Mouse (Mus musculus) embryonic facial prominence, embryonic 11.5 days (tissue): ENCODE results near the gene Slc5a6. TPM values are rescaled to one million over a fixed set of nuclear protein-coding genes. Genes with fewer than 3 reads are reported as not detected.
"Not testable (repeated sequence)": the region's sequence is repeated elsewhere in the genome, so short reads cannot be mapped to it uniquely, and the experiment has no call there.

Experiments used
- ATAC-seq: fragments of 200-750 bp; cut with Nextera tagmentation; replicated peaks from 2 replicates; pipeline ENCODE4 v1.8.0; 2017; ENCODE audit warnings: low read depth; ENCODE audit not compliant: insufficient number of reproducible peaks, low FRiP score, low TSS enrichment
- DNase-seq: peaks from one replicate; pipeline ENCODE4 v3.0.0-alpha.2; 2015; ENCODE audit warnings: low spot score
- H3K27ac ChIP-seq: fragments of 300-500 bp; sonication (generic); replicated peaks from 2 replicates; pipeline ENCODE4 v1.5.1; 2014; ENCODE audit warnings: mild to moderate bottlenecking, low read depth, low read length, control low read depth
- H3K27me3 ChIP-seq: fragments of 300-500 bp; sonication (generic); 2 replicates; pipeline ENCODE4 v1.6.1; 2014; ENCODE audit warnings: mild to moderate bottlenecking, low read length, moderate library complexity, mixed read lengths; ENCODE audit not compliant: control insufficient read depth, insufficient read depth
- H3K36me3 ChIP-seq: fragments of 300-500 bp; sonication (generic); replicated peaks from 2 replicates; pipeline ENCODE4 v1.6.1; 2014; ENCODE audit warnings: low read depth, mild to moderate bottlenecking, low read length, moderate library complexity, mixed read lengths; ENCODE audit not compliant: control insufficient read depth, insufficient read depth
- H3K4me1 ChIP-seq: fragments of 300-500 bp; sonication (generic); 2 replicates; pipeline ENCODE4 v1.6.1; 2014; ENCODE audit warnings: low read length, mixed read lengths; ENCODE audit not compliant: control insufficient read depth, insufficient read depth
- H3K4me2 ChIP-seq: fragments of 300-500 bp; sonication (generic); 2 replicates; pipeline ENCODE4 v1.6.1; 2014; ENCODE audit warnings: low read depth, mild to moderate bottlenecking, control low read depth, low read length, moderate library complexity
- H3K4me3 ChIP-seq: fragments of 300-500 bp; sonication (generic); 2 replicates; pipeline ENCODE4 v1.5.1; 2014; ENCODE audit warnings: low read depth, low read length, control low read depth
- H3K9ac ChIP-seq: fragments of 300-500 bp; sonication (generic); replicated peaks from 2 replicates; pipeline ENCODE4 v1.6.1; 2014; ENCODE audit warnings: mild to moderate bottlenecking, control low read depth, low read length
- H3K9me3 ChIP-seq: fragments of 300-500 bp; sonication (generic); replicated peaks from 2 replicates; pipeline ENCODE4 v1.6.1; 2016; ENCODE audit warnings: mild to moderate bottlenecking, low read length, inconsistent platforms, mixed read lengths; ENCODE audit not compliant: control insufficient read depth
- WGBS: fragments of 180-500 bp; shearing (Covaris S2); extraction: QIAGEN DNeasy Blood & Tissue Kit; methylation state at CpG from one replicate; pipeline ENCODE4 v1.1.7; 2014; 5-methylcytosine and 5-hydroxymethylcytosine counted together
- polyA plus RNA-seq: library from polyadenylated mRNA; unstranded; fragments of >200 nt; fragmentation: Nextera tagmentation; extraction: Ambion mirVana; gene quantifications from 2 replicates; pipeline ENCODE4 v1.2.1, GENCODE M21; 2014

Gene Slc5a6
- polyA plus RNA-seq, 1 experiment from 2014 or later = 6.6 TPM

DNA sequence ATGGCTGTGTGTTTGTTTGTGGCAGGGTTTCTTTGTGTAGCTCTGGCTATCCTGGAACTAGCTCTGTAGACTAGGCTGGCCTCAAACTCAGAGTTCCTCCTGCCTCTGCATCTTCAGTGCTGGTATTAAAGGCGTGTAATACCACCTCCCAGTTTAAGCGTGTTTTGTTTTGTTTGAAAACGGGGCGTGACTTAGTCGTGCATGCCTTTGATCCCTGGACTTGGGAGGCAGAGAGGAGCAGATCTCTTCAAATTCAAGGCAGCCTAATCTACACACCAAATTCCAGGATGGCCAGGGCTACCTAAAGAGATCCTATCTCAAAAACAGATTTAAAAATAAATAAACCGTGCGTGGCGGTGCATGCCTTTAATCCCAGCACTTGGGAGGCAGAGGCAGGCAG lies 17.2 kb downstream of the Slc5a6 start:
- Histone ChIP-seq H3K36me3 (no peaks in the 10 kb centered on the region), H3K9me3 (no peaks in the 10 kb centered on the region), H3K9ac (no peak overlapping the region), H3K27ac (no peak overlapping the region), H3K4me2 (no peak overlapping the region), H3K27me3 (no peaks in the 10 kb centered on the region), H3K4me1 (no peaks in the 10 kb centered on the region), H3K4me3 (no peak overlapping the region)
- 84% methylated on average over 8 of the region's 8 CpGs for WGBS
- ATAC-seq = no peak
- DNase-seq = no peak

DNA sequence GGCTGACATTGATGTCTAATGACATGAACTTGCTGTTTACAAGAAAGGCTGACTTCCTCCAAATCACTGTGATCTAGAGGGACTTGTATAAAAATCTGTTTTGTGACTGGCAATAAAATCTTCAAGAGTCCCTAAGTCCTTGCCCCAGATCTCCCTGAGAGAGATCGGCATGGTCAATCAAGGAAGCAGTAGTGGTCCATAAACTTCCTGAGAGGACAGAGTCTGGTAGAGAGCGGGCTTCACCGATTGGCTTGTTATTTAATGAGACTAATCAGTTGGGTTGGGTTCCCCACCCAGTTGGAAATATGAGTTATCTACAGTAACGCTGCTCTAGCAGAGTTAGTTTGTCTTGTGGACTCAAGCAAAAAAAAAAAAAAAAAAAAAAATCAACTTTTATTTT lies 17.8 kb downstream of the Slc5a6 start:
- no peak overlapping the region for H3K27ac ChIP-seq
- H3K36me3 ChIP-seq = no peaks in the 10 kb centered on the region
- no peaks in the 10 kb centered on the region for H3K4me1 ChIP-seq
- 89% methylated on average over 4 of the region's 4 CpGs for WGBS
- no peak overlapping the region for H3K9ac ChIP-seq
- no peak overlapping the region for H3K4me3 ChIP-seq
- no peak overlapping the region for H3K4me2 ChIP-seq
- ATAC-seq = no peak
- no peaks in the 10 kb centered on the region for H3K9me3 ChIP-seq
- DNase-seq = no peak
- H3K27me3 ChIP-seq = no peaks in the 10 kb centered on the region

DNA sequence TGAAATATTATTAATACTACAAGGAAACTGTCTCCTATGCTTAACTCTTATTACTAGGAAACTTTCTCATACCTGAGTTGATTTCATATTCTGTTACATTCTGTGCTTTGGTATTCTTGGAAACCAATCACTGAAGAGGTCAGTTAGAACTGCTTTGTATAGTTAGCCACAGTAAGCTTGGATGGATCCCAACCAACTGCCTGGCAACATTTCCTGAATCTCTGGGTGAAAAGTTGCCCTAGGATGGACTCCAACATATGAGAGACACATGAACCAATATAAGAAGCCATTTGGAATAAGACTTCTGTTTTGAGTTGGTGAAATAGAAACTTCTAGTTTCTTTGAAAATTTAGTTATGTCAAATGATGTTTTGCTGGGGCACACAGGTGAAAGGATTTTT lies 24.1 kb downstream of the Slc5a6 start:
- Histone ChIP-seq H3K27me3 (no peaks in the 10 kb centered on the region), H3K27ac (no peak overlapping the region), H3K9ac (no peak overlapping the region), H3K36me3 (no peaks in the 10 kb centered on the region), H3K4me3 (no peak overlapping the region), H3K9me3 (no peaks in the 10 kb centered on the region), H3K4me2 (no peak overlapping the region), H3K4me1 (no peaks in the 10 kb centered on the region)
- DNase-seq = no peak
- ATAC-seq = no peak

DNA sequence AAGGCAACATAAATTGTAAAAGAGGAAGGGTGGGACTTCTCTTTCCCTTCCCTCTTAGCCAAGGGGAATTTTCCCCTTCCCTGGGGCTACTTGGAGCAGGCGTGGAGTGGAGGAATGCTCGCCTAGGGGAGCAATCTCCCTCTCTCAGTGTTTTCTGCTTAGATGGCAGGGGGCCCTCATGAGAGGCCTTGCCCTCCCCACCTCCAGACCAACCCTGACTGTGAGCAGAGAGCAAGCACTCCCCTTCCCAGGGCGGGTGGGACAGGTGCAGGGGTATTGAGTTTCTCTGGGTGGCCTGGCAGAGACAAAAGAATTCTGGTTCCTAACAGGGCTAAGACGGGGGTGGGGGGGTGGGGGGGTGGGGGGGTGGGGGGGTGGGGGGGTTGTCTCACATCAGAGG lies 25.5 kb downstream of the Slc5a6 start:
- Histone ChIP-seq H3K9me3 (no peaks in the 10 kb centered on the region), H3K27me3 (no peaks in the 10 kb centered on the region), H3K4me3 (no peak overlapping the region), H3K36me3 (no peaks in the 10 kb centered on the region), H3K27ac (no peak overlapping the region), H3K4me2 (no peak overlapping the region), H3K9ac (no peak overlapping the region), H3K4me1 (no peaks in the 10 kb centered on the region)
- no peak for ATAC-seq
- DNase-seq = peak; percentile 4
- 11% methylated on average over 4 of the region's 4 CpGs for WGBS

DNA sequence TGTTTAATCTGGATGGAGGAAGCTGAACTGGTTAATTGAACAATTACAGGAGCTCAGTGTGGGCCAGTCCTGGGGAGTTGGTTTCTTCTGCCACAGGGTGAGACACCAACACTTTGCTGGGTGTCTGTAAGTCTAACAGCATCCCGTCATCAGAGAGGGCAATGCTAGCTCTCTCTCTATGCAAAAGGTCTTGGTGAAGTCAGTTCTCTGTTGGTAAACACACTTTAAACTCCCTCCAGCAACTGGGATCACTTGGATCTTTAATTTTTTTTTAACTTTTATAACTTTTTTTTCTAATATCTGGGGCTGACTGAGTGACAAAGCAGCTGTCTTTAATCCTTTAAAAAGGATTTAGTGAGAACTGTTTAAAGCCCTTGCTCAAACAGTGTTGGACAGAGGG lies 26.0 kb downstream of the Slc5a6 start:
- Histone ChIP-seq H3K4me3 (no peak overlapping the region), H3K9me3 (no peaks in the 10 kb centered on the region)
- no peak for DNase-seq

DNA sequence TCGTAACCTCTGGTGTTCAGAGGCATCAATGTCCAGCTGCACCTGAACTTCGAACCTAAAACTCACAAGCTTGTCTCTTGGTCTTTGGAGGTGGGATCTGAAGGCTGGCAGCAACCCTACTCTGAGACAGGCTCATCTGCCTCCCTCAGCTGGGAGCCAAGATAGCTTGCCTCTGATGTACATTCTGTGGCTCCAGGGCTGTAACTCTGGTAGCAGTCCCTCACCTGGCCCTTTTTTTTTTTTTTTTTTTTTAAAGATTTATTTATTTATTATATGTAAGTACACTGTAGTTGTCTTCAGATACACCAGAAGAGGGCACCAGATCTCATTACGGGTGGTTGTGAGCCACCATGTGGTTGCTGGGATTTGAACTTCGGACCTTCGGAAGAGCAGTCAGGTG lies 26.9 kb downstream of the Slc5a6 start:
- not testable (repeated sequence) for H3K36me3 ChIP-seq, H3K27ac ChIP-seq, H3K27me3 ChIP-seq, DNase-seq, H3K4me2 ChIP-seq, H3K4me1 ChIP-seq, H3K9me3 ChIP-seq, ATAC-seq, H3K4me3 ChIP-seq, H3K9ac ChIP-seq
- 91% methylated on average over 4 of the region's 5 CpGs for WGBS

More for the DNA sequence above, 26.0 kb downstream of the Slc5a6 start:
- ATAC-seq = no peak
- H3K36me3 ChIP-seq = no peaks in the 10 kb centered on the region
- H3K4me1 ChIP-seq = no peaks in the 10 kb centered on the region
- no peak overlapping the region for H3K4me2 ChIP-seq
- no peaks in the 10 kb centered on the region for H3K27me3 ChIP-seq
- H3K9ac ChIP-seq = no peak overlapping the region
- no peak overlapping the region for H3K27ac ChIP-seq
- WGBS = 42% methylated on average over 1 of the region's 1 CpGs

DNA sequence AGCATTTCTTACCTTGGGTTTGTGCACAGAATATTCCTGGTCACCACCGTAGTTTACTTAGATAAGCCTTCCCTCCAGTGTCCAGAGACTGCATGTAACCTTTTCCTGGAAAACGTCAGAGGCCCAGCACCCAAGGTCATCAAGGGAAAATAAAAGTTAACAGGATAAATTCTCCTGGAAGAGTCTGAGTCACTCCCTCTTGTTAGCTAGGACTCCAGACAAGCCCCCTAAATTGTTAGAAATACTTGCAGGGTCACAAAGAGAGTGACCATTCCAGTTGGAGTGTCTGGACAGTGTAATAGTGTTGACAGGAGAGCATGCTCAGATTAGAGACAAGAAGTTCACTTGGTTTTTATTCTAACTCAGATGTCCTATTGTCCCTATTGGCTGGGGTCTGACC lies 32.8 kb downstream of the Slc5a6 start:
- Histone ChIP-seq H3K4me1 (no peaks in the 10 kb centered on the region), H3K9ac (no peak overlapping the region), H3K27ac (no peak overlapping the region), H3K4me2 (no peak overlapping the region), H3K27me3 (no peaks in the 10 kb centered on the region), H3K4me3 (no peak overlapping the region), H3K9me3 (no peaks in the 10 kb centered on the region), H3K36me3 (no peaks in the 10 kb centered on the region)
- DNase-seq (no peak), ATAC-seq (no peak)
- WGBS = 68% methylated on average over 2 of the region's 2 CpGs

DNA sequence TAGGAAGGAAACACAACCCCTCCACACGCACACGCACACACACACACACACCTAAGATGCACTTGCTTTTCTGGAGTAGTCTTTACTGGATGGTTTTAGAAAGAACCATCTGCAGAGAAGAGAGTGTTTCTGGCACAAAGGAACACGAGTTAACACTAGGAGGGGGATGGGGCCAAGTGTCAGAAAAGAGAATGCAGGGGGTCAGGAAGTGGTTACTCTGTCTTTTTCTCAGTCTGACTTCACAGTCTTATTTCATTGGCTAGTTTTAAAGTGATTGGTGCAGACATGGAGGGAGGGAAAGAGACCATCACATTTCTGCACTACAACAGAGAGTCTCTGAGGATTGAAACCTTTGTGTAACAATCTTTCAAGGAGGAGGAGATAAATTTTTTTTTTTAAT lies 36.0 kb downstream of the Slc5a6 start:
- WGBS = 76% methylated on average over 3 of the region's 3 CpGs
- ATAC-seq (no peak), DNase-seq (no peak)
- Histone ChIP-seq H3K27me3 (no peaks in the 10 kb centered on the region), H3K27ac (no peak overlapping the region), H3K9me3 (no peaks in the 10 kb centered on the region), H3K4me1 (no peaks in the 10 kb centered on the region), H3K36me3 (no peaks in the 10 kb centered on the region), H3K4me3 (no peak overlapping the region), H3K4me2 (no peak overlapping the region), H3K9ac (no peak overlapping the region)

DNA sequence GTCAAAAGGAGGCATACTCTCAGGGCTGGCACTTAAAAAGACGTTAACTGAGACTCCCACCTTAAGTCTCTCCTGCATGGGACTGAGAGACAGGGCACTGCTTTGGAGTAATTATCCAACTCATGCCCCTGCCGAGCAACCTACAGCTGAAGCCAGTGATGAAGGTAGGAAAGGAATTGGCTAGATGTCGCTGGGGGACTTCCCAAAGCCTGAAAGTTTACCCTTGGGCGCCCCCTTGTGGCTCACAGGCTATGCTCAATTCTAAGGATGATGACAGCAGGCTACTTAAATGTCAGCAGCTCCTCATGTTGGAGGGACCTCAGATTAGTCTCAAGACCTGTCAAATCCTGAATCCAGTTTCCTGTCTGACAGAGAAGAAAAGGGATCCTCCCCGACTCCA lies 44.5 kb downstream of the Slc5a6 start:
- H3K4me3 ChIP-seq = no peak overlapping the region
- no peak overlapping the region for H3K4me2 ChIP-seq
- ATAC-seq = peak; percentile 56
- no peaks in the 10 kb centered on the region for H3K4me1 ChIP-seq
- no peaks in the 10 kb centered on the region for H3K27me3 ChIP-seq
- peak; percentile 94 for DNase-seq
- 2% methylated on average over 5 of the region's 5 CpGs for WGBS
- no peak overlapping the region for H3K27ac ChIP-seq
- H3K9me3 ChIP-seq = no peaks in the 10 kb centered on the region
- no peaks in the 10 kb centered on the region for H3K36me3 ChIP-seq
- H3K9ac ChIP-seq = no peak overlapping the region
